Mouse (Mus musculus) midbrain, embryonic 14.5 days (tissue): Measurements from ENCODE around the gene 1700067P10Rik. TPM values are rescaled to one million over a fixed set of nuclear protein-coding genes. Genes with fewer than 3 reads are reported as not detected.

Source experiments
- ATAC-seq: fragments of 200-750 bp; cut with Nextera tagmentation; 2 replicates; pipeline ENCODE4 v1.8.0; 2017; ENCODE audit warnings: moderate number of reproducible peaks, moderate library complexity; ENCODE audit not compliant: low FRiP score, low TSS enrichment
- DNase-seq: peaks from one replicate; pipeline ENCODE4 v3.0.0-alpha.2; 2015
- H3K27ac ChIP-seq: fragments of 300-500 bp; sonication (generic); replicated peaks from 2 replicates; pipeline ENCODE4 v1.5.1; 2014; ENCODE audit warnings: mild to moderate bottlenecking, low read depth, low read length, moderate library complexity
- H3K27me3 ChIP-seq: fragments of 300-500 bp; sonication (generic); 2 replicates; pipeline ENCODE4 v1.6.1; 2014; ENCODE audit warnings: low read length, control low read depth, mixed read lengths; ENCODE audit not compliant: control insufficient read depth, insufficient read depth
- H3K36me3 ChIP-seq: fragments of 300-500 bp; sonication (generic); 2 replicates; pipeline ENCODE4 v1.6.1; 2014; ENCODE audit warnings: low read length, control low read depth; ENCODE audit not compliant: control insufficient read depth, insufficient read depth
- H3K4me1 ChIP-seq: fragments of 300-500 bp; sonication (generic); 2 replicates; pipeline ENCODE4 v1.6.1; 2014; ENCODE audit warnings: mild to moderate bottlenecking, antibody characterized with exemption, low read length, control low read depth; ENCODE audit not compliant: control insufficient read depth, insufficient read depth
- H3K4me2 ChIP-seq: fragments of 300-500 bp; sonication (generic); 2 replicates; pipeline ENCODE4 v1.6.1; 2014; ENCODE audit warnings: mild to moderate bottlenecking, low read length, moderate library complexity
- H3K4me3 ChIP-seq: fragments of 300-500 bp; sonication (generic); replicated peaks from 2 replicates; pipeline ENCODE4 v1.5.1; 2014; ENCODE audit warnings: low read depth, low read length
- H3K9ac ChIP-seq: fragments of 300-500 bp; sonication (generic); replicated peaks from 2 replicates; pipeline ENCODE4 v1.6.1; 2014; ENCODE audit warnings: mild to moderate bottlenecking, low read length, moderate library complexity
- H3K9me3 ChIP-seq: fragments of 300-500 bp; sonication (generic); 2 replicates; pipeline ENCODE4 v1.6.1; 2016; ENCODE audit warnings: low read length, control low read depth, mixed read lengths; ENCODE audit not compliant: control insufficient read depth
- WGBS: fragments of 180-500 bp; shearing (Covaris S2); extraction: QIAGEN DNeasy Blood & Tissue Kit; methylation state at CpG from one replicate; pipeline ENCODE4 v1.1.7; 2014; 5-methylcytosine and 5-hydroxymethylcytosine counted together
- polyA plus RNA-seq: library from polyadenylated mRNA; unstranded; fragments of >200 nt; fragmentation: Nextera tagmentation; extraction: Ambion mirVana; gene quantifications from 2 replicates; pipeline ENCODE4 v1.2.1, GENCODE M21; 2014

Gene 1700067P10Rik
- polyA plus RNA-seq, 1 experiment from 2014 or later: not detected

- H3K9me3 ChIP-seq: no peaks in the 10 kb centered on the region
- H3K36me3 ChIP-seq: no peaks in the 10 kb centered on the region
- H3K4me3 ChIP-seq: no peak overlapping the region
- no peak overlapping the region for H3K9ac ChIP-seq
- DNase-seq (no peak), ATAC-seq (no peak)
- 10% methylated on average over 11 of the region's 11 CpGs for WGBS
- no peak overlapping the region for H3K4me2 ChIP-seq
- H3K4me1 ChIP-seq: peaks cover 35% of the 10 kb centered on the region
- H3K27ac ChIP-seq: no peak overlapping the region
- peaks cover 54% of the 10 kb centered on the region for H3K27me3 ChIP-seq
Observed at GRCm38 (mm10) chr17:48099312-48099711, 10.2 kb downstream of the 1700067P10Rik start.

DNA sequence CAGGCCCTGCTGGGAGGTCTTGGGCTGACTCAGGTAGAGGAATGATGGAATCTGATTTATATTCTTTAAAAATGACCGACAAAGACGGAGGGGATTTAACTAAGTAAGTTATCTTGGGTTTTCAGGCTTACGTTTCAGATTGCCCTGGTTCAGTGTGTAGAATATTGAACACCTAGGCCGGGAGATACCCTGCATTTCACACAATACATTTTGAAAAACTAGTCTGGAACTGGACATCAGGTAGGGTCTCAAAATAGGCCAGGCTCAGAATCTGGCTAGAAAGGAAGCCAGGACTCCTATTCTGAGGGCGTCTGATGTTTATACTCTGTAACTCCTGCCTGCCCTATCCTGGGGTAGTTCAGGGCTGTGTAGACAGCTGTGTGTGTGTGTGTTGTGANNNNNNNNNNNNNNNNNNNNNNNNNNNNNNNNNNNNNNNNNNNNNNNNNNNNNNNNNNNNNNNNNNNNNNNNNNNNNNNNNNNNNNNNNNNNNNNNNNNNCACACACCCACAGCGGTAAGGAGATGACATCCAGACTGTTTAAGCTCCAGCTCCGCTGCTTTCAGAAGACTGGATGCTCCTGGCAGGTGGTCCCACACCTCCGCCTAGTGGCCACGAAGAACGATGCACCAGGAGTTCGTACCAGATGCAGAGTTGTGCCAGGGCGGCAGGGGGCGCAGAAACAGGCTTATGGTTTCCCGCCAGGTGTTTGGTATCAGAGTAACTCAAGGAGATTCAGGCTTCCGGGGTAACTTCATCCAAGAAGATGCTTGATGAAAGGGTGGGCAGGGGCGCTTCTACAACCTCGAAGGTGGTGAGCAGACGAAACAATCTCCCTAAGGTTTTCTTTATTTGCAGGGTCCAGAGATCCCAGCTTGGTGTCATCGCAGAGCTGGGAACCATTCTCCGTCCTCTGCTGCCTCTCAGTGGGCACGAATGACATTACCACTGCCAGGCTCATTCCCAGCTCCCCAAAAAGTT is 11.6 kb downstream of the 1700067P10Rik start:
- Histone ChIP-seq H3K27me3 (peaks cover 40% of the 10 kb centered on the region), H3K9me3 (no peaks in the 10 kb centered on the region), H3K4me2 (peak overlapping the region; percentile 45), H3K36me3 (no peaks in the 10 kb centered on the region), H3K27ac (no peak overlapping the region), H3K9ac (no peak overlapping the region), H3K4me1 (peaks cover 29% of the 10 kb centered on the region), H3K4me3 (peak overlapping the region; percentile 18; the same call in 1 of the 2 replicates)
- peak; percentile 95 for DNase-seq
- WGBS: 11% methylated on average over 20 of the region's 21 CpGs
- peak; percentile 69; the same call in 1 of the 2 replicates for ATAC-seq

DNA sequence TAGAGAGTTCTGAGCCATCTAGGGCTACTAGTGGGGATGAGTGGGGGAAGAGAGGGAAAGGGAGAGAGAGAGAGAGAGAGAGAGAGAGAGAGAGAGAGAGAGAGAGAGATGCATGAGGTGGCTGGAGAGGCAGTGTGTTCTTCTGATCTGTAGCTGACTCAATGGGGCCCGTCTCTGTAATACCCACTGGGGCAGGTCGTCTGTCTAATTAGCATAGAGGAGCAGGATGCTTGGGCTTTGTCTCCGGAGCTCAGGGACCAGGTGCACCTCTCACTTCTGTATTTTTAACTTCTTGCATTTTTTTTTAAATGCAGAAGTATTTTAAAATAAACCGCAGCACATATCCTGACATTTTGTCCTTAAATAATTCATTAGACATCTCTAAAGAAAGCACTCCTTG is 18.2 kb downstream of the 1700067P10Rik start:
- no peaks in the 10 kb centered on the region for H3K36me3 ChIP-seq
- no peak overlapping the region for H3K4me2 ChIP-seq
- WGBS: 27% methylated on average over 4 of the region's 4 CpGs
- ATAC-seq (no peak), DNase-seq (no peak)
- H3K4me3 ChIP-seq: no peak overlapping the region
- H3K9ac ChIP-seq: no peak overlapping the region
- H3K27ac ChIP-seq: no peak overlapping the region
- no peaks in the 10 kb centered on the region for H3K27me3 ChIP-seq
- H3K9me3 ChIP-seq: no peaks in the 10 kb centered on the region
- no peaks in the 10 kb centered on the region for H3K4me1 ChIP-seq

DNA sequence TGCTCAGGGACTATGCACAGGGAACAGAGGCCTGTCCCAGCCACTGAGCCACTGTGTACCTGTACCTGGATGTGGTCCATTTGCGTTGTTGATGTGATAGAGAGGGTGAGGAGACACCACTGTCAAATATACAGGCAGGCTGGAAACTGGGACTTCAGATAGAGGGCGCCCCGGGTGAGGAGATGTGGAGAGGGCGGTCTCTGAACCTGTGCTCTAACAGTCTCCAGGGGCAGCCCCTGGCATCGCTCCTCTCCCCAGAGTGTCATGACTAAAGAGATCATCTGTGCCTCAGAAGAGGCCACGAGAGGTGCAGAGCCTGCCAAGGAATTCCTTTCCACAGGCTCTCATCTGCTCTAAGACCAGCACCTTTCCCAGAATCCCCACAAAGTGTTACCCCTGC is 18.7 kb downstream of the 1700067P10Rik start:
- Histone ChIP-seq H3K27me3 (no peaks in the 10 kb centered on the region), H3K4me3 (no peak overlapping the region), H3K4me1 (no peaks in the 10 kb centered on the region), H3K9me3 (no peaks in the 10 kb centered on the region), H3K27ac (no peak overlapping the region), H3K4me2 (no peak overlapping the region), H3K36me3 (no peaks in the 10 kb centered on the region), H3K9ac (no peak overlapping the region)
- WGBS: 56% methylated on average over 6 of the region's 6 CpGs
- DNase-seq (no peak), ATAC-seq (no peak)

- ATAC-seq: no peak
- H3K4me3 ChIP-seq: no peak overlapping the region
- no peak overlapping the region for H3K9ac ChIP-seq
- H3K4me2 ChIP-seq: no peak overlapping the region
- H3K36me3 ChIP-seq: no peaks in the 10 kb centered on the region
- no peak for DNase-seq
- no peaks in the 10 kb centered on the region for H3K27me3 ChIP-seq
- no peaks in the 10 kb centered on the region for H3K4me1 ChIP-seq
- no peaks in the 10 kb centered on the region for H3K9me3 ChIP-seq
- H3K27ac ChIP-seq: no peak overlapping the region
- 80% methylated on average over 3 of the region's 3 CpGs for WGBS
Observed at GRCm38 (mm10) chr17:48108520-48108919, 19.4 kb downstream of the 1700067P10Rik start.

DNA sequence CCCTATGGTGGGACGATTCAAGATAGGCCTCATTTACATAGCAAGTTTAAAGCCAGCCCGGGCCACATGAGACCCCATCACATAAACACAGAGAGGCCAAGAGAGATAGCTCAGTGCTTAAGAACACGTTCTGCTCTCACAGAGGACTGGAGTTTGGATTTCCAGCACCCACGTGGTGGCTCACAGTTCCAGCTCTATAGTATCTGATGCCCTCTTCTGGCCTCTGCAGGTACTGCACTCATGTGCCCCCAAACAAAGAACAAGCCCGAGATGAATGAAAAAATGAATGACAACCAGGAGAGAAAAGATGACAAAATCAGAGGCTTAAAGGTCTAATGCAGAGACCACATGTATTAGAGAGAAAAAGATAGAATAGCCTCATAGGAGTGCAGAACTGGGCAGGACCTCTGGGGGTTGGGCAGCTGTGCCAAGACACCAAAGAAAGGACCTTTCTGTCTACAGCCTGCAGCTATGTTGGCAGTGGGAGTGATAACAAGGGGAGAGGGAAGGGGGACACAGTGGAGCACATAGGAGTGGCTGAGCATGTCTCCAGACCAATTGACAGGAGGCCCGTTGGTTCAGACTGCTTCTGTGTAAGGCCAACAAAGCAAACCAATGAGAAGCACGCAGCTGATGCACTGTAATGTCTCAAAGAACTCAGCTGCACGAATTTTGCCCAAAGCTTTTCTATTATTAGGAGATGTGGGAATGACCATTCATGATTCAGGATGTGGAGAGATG is 21.6 kb downstream of the 1700067P10Rik start:
- 46% methylated on average over 8 of the region's 8 CpGs for WGBS
- no peak overlapping the region for H3K4me3 ChIP-seq
- H3K27ac ChIP-seq: no peak overlapping the region
- no peak overlapping the region for H3K9ac ChIP-seq
- no peaks in the 10 kb centered on the region for H3K27me3 ChIP-seq
- H3K9me3 ChIP-seq: no peaks in the 10 kb centered on the region
- no peak overlapping the region for H3K4me2 ChIP-seq
- DNase-seq: peak; percentile 50
- no peaks in the 10 kb centered on the region for H3K36me3 ChIP-seq
- ATAC-seq: no peak
- no peaks in the 10 kb centered on the region for H3K4me1 ChIP-seq

DNA sequence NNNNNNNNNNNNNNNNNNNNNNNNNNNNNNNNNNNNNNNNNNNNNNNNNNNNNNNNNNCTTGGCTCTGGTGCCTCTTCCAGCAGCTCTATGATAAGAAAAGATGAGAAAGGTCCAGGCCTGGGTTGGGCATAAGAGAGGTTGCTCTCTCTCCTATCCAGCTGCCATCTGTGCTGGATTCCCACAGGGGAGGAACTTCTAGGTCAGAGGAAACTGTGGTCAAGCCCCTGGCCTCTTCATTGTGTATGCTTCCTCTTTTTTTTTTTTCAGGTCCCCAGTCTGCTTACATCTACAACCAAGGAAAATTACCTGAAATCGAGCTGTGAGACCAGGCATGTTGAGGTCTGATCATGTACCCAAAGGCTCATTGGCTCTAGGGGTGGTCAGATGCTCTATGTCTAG is 29.5 kb downstream of the 1700067P10Rik start:
- Histone ChIP-seq H3K4me3 (no peak overlapping the region), H3K4me1 (no peaks in the 10 kb centered on the region), H3K4me2 (no peak overlapping the region), H3K9me3 (no peaks in the 10 kb centered on the region), H3K9ac (no peak overlapping the region), H3K27ac (no peak overlapping the region), H3K27me3 (no peaks in the 10 kb centered on the region), H3K36me3 (no peaks in the 10 kb centered on the region)
- ATAC-seq (no peak), DNase-seq (no peak)
- 80% methylated on average over 1 of the region's 1 CpGs for WGBS

DNA sequence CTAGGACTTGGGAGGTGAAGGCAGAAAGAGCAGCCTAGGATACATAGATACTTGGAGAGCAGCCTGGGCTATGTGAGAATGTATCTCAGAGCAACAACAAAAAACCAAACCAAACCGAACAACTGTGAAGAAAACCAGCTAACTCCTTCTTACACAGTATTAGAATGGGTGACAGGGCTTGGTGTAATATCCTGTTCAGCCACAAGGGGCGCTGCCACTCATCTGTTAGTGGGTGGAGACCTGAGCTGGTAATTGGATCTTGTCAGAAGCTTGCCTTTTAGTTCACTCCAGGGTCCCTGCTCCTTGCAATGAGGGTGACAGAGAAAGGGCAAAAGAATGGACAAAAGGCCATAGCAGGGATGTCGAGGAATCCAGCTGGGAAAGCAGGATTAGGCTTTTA is 30.5 kb downstream of the 1700067P10Rik start:
- Histone ChIP-seq H3K9me3 (no peaks in the 10 kb centered on the region), H3K4me1 (no peaks in the 10 kb centered on the region), H3K36me3 (no peaks in the 10 kb centered on the region), H3K4me3 (no peak overlapping the region), H3K27ac (no peak overlapping the region), H3K27me3 (no peaks in the 10 kb centered on the region), H3K9ac (no peak overlapping the region), H3K4me2 (no peak overlapping the region)
- peak; percentile 88 for DNase-seq
- ATAC-seq: no peak
- WGBS: 24% methylated on average over 3 of the region's 3 CpGs
